Mouse (Mus musculus) liver, embryonic 11.5 days (tissue): ENCODE data around the gene Lrp8. TPM values are rescaled to one million over a fixed set of nuclear protein-coding genes. Genes with fewer than 3 reads are reported as not detected.

Experiments
- ATAC-seq: fragments of 200-750 bp; cut with Nextera tagmentation; replicated peaks from 2 replicates; pipeline ENCODE4 v1.8.0; 2017; ENCODE audit warnings: moderate number of reproducible peaks, mild to moderate bottlenecking, moderate TSS enrichment, moderate library complexity; ENCODE audit not compliant: low FRiP score
- DNase-seq: peaks from one replicate; pipeline ENCODE4 v3.0.0-alpha.2; 2017; ENCODE audit warnings: low spot score
- H3K27ac ChIP-seq: fragments of 300-500 bp; sonication (generic); 2 replicates; pipeline ENCODE4 v1.5.1; 2014; ENCODE audit warnings: mild to moderate bottlenecking, low read depth, low read length, control low read depth
- H3K27me3 ChIP-seq: fragments of 300-500 bp; sonication (generic); replicated peaks from 2 replicates; pipeline ENCODE4 v1.6.1; 2014; ENCODE audit warnings: low read length, mixed read lengths; ENCODE audit not compliant: control insufficient read depth, insufficient read depth
- H3K36me3 ChIP-seq: fragments of 300-500 bp; sonication (generic); 2 replicates; pipeline ENCODE4 v1.6.1; 2014; ENCODE audit warnings: mild to moderate bottlenecking, low read length, moderate library complexity, mixed read lengths; ENCODE audit not compliant: control insufficient read depth, insufficient read depth
- H3K4me1 ChIP-seq: fragments of 300-500 bp; sonication (generic); replicated peaks from 2 replicates; pipeline ENCODE4 v1.6.1; 2014; ENCODE audit warnings: low read length, mixed read lengths; ENCODE audit not compliant: control insufficient read depth, insufficient read depth
- H3K4me2 ChIP-seq: fragments of 300-500 bp; sonication (generic); 2 replicates; pipeline ENCODE4 v1.6.1; 2014; ENCODE audit warnings: mild to moderate bottlenecking, control low read depth, moderate library complexity
- H3K4me3 ChIP-seq: fragments of 300-500 bp; sonication (generic); 2 replicates; pipeline ENCODE4 v1.5.1; 2014; ENCODE audit warnings: low read depth, low read length, control low read depth
- H3K9ac ChIP-seq: fragments of 300-500 bp; sonication (generic); 2 replicates; pipeline ENCODE4 v1.6.1; 2014; ENCODE audit warnings: low read depth, low read length, control low read depth
- H3K9me3 ChIP-seq: fragments of 300-500 bp; sonication (generic); 2 replicates; pipeline ENCODE4 v1.6.1; 2016; ENCODE audit warnings: low read length, inconsistent platforms, mixed read lengths; ENCODE audit not compliant: control insufficient read depth
- WGBS: fragments of 180-500 bp; shearing (Covaris S2); extraction: QIAGEN DNeasy Blood & Tissue Kit; methylation state at CpG from one replicate; pipeline ENCODE4 v1.1.7; 2014; 5-methylcytosine and 5-hydroxymethylcytosine counted together
- polyA plus RNA-seq: library from polyadenylated mRNA; unstranded; fragments of >200 nt; fragmentation: Nextera tagmentation; extraction: Ambion mirVana; gene quantifications from 2 replicates; pipeline ENCODE4 v1.2.1, GENCODE M21; 2014

Gene Lrp8
- polyA plus RNA-seq, 1 experiment from 2014 or later, result 5.3 TPM

DNA sequence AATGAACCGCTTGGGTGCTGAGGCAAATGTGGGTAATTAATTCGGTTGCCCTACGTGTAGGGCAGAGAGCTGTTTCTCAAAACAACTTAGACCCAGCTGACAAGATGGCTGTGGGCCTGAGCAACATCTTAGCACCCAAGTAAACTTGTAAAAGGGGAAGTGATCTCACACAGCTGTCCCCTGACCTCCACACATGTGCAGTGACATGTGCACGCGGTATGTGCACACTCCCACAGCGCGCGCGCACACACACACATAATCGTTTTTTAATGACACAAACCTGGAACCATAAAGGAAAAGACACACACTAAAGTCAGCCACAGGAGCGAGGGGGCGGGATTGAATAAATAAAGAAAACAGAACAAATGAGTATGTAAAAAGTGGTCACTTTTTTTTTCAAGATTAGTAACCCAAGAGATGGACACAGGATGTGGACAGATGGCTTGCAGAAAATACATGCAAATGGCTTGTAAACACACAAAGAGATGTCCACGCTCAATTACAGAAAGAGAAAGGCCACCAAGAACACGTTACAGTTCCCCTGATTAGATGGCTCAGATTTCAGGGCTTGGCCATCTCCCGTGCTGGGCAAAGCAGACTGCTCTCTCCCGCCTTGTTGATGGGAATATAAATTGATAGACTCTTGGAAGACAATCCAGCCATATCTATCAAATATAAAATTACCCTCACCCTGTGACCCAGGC, 29.8 kb upstream of the Lrp8 start:
- no peak overlapping the region for H3K4me3 ChIP-seq
- peaks cover 10% of the 10 kb centered on the region; the same call in 1 of the 2 replicates for H3K4me1 ChIP-seq
- WGBS, result 83% methylated on average over 16 of the region's 16 CpGs
- H3K36me3 ChIP-seq, result no peaks in the 10 kb centered on the region
- no peak for ATAC-seq
- H3K9ac ChIP-seq, result no peak overlapping the region
- H3K27me3 ChIP-seq, result 0 out of 2 replicates have a peak, but pooled peaks cover 3% of the 10 kb centered on the region
- H3K4me2 ChIP-seq, result no peak overlapping the region
- H3K9me3 ChIP-seq, result no peaks in the 10 kb centered on the region
- no peak overlapping the region for H3K27ac ChIP-seq
- no peak for DNase-seq

DNA sequence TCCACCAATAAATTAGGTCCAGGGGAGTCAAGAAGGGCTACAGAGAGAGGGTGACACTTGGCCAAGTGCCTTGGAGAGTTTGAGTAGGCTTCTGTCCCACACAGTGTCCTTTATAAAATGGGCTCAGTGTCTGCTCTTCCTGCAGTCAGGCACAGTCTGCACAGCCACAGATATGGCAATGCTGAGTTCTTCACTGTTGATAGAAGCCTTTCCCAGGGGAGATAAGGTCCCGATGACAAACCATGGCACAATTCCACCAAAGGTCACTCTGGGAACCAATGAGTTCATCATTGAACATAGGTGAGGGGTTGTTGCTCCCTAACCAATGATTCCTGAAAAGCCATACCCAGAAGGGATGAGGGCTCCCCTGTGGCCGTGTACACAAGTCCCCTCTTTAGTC, 27.2 kb upstream of the Lrp8 start:
- H3K9ac ChIP-seq, result no peak overlapping the region
- no peaks in the 10 kb centered on the region for H3K9me3 ChIP-seq
- H3K36me3 ChIP-seq, result no peaks in the 10 kb centered on the region
- no peak overlapping the region for H3K4me2 ChIP-seq
- WGBS, result 46% methylated on average over 2 of the region's 2 CpGs
- DNase-seq (no peak), ATAC-seq (no peak)
- no peak overlapping the region for H3K27ac ChIP-seq
- peaks cover 10% of the 10 kb centered on the region; the same call in 1 of the 2 replicates for H3K4me1 ChIP-seq
- H3K27me3 ChIP-seq, result no peaks in the 10 kb centered on the region
- no peak overlapping the region for H3K4me3 ChIP-seq

DNA sequence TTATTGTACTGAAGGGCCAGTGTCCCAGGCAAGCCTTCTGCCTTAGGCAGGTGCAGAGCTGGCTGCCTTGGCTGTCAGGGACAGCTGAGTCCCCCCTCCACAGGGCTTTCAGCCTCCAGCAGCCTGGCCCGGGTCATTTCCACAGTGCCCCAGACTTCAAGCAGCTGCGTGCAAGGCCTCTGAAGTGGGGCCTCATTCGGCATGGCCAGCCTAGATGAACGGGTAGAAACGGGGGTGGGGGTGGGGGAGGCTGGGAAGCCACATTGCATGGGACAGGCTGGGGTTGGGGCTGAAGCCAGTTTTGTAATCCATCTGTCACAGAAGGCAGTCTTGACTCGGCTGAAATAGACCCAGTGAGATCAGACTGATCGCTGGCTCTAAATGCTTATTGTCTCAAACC, 26.4 kb upstream of the Lrp8 start:
- WGBS, result 43% methylated on average over 7 of the region's 7 CpGs
- Histone ChIP-seq H3K27me3 (no peaks in the 10 kb centered on the region), H3K4me3 (no peak overlapping the region), H3K9ac (no peak overlapping the region), H3K9me3 (no peaks in the 10 kb centered on the region), H3K4me1 (peaks cover 10% of the 10 kb centered on the region; the same call in 1 of the 2 replicates), H3K4me2 (no peak overlapping the region), H3K27ac (no peak overlapping the region), H3K36me3 (no peaks in the 10 kb centered on the region)
- DNase-seq (no peak), ATAC-seq (no peak)

DNA sequence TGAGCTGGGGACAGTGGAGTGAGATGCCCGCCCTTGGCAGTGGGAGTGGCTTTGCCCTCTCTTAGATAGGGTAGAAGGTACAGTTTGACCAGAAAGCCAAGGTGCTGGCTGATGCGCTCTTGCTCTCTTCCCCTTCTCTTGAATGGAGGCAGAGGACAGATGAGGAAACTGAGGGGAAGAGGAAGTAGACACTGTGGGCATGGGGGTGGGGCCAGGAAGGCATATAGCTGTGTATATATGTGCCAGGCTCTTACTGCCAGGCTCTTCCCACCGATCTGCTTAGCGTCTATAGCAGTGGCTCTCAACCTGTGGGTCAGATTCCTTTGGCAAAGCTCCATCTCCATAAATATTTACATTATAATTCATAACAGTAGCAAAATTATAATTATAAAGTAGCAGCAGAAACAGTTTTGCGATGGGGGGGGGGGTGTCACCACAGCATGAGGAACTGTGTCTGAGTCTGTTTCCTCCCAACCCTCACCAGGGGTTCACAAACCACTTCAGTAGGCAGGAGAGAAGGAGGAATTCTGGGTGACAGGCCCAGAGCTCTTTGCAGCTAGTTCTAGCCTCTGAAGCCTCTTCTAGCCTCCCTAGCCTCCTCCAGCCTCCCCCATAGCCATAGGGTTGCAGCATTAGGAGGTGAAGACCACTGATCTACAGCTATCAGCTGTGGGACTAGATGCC, 24.9 kb upstream of the Lrp8 start:
- Histone ChIP-seq H3K9ac (no peak overlapping the region), H3K4me3 (no peak overlapping the region), H3K36me3 (no peaks in the 10 kb centered on the region), H3K4me1 (peaks cover 10% of the 10 kb centered on the region; the same call in 1 of the 2 replicates), H3K4me2 (no peak overlapping the region), H3K9me3 (no peaks in the 10 kb centered on the region), H3K27me3 (no peaks in the 10 kb centered on the region), H3K27ac (no peak overlapping the region)
- ATAC-seq (no peak), DNase-seq (no peak)
- 67% methylated on average over 5 of the region's 5 CpGs for WGBS

DNA sequence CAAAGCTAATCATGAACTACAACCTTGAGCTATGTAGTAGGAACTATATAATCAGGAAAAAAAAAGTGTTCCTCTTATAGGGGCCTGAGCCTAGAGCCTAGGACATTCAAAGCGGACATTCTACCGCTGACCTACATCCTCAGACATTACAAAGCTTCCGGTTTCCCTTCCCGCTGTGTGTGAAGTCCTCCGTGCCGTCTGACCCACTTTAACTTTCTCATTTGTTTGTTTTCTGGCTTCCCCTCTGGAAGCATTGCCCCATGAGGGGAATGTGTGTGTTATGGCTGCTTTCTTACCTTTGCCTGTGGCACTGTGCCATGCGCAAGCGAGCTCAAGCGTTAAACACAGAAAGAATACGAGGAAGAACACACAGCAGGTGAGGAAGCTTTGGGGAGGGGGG, 18.5 kb upstream of the Lrp8 start:
- 76% methylated on average over 10 of the region's 10 CpGs for WGBS
- H3K4me3 ChIP-seq, result no peak overlapping the region
- DNase-seq (no peak), ATAC-seq (no peak)
- no peak overlapping the region for H3K9ac ChIP-seq
- H3K9me3 ChIP-seq, result no peaks in the 10 kb centered on the region
- H3K36me3 ChIP-seq, result no peaks in the 10 kb centered on the region
- no peak overlapping the region for H3K4me2 ChIP-seq
- no peaks in the 10 kb centered on the region for H3K27me3 ChIP-seq
- H3K27ac ChIP-seq, result no peak overlapping the region
- H3K4me1 ChIP-seq, result no peaks in the 10 kb centered on the region

DNA sequence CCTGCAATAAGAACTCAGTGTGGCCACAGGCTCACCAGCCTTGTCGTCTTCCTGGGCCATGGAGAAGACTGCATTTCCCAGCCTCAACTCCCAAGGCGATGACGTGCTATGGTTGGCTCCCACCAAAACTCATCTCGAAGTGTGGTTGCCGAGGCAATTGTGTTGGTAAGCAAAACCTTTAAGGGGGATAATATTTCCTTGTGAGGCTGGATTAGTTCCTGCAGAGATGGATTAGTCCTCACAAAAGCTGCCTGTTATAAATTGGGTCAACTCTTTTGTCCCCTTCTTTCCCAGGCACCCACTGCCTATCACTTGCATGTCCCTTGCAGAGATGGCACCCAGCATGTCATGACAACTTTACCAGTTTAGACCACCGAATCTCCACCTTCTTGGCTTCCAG, 13.2 kb upstream of the Lrp8 start:
- Histone ChIP-seq H3K4me3 (no peak overlapping the region), H3K9me3 (no peaks in the 10 kb centered on the region), H3K4me1 (no peaks in the 10 kb centered on the region), H3K9ac (no peak overlapping the region), H3K27me3 (no peaks in the 10 kb centered on the region), H3K4me2 (no peak overlapping the region), H3K27ac (no peak overlapping the region), H3K36me3 (no peaks in the 10 kb centered on the region)
- ATAC-seq, result no peak
- no peak for DNase-seq
- 87% methylated on average over 6 of the region's 6 CpGs for WGBS

DNA sequence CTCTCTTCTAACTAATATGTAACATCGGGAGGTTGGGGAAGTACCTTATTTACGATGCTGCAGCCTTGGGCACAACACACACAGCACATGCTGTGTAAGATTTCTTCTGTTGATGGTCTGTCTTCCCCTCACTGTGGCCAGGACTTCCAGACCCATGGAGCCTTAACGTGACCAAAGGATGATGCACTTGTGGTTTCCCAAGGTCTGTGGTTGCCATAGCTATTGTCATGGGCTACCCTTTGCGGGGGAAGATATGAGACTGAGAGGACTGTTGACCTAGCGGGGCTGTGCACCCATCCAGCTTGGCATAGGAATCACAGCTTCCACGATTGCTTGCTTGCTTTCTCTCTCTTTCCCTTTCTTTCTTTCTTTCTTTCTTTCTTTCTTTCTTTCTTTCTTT, 1.3 kb upstream of the Lrp8 start:
- no peak for DNase-seq
- Histone ChIP-seq H3K27ac (no peak overlapping the region), H3K9me3 (no peaks in the 10 kb centered on the region), H3K36me3 (no peaks in the 10 kb centered on the region), H3K27me3 (peaks cover 17% of the 10 kb centered on the region; the same call in 1 of the 2 replicates), H3K9ac (no peak overlapping the region), H3K4me1 (peaks cover 19% of the 10 kb centered on the region), H3K4me3 (no peak overlapping the region), H3K4me2 (no peak overlapping the region)
- ATAC-seq, result no peak
- 57% methylated on average over 6 of the region's 6 CpGs for WGBS

DNA sequence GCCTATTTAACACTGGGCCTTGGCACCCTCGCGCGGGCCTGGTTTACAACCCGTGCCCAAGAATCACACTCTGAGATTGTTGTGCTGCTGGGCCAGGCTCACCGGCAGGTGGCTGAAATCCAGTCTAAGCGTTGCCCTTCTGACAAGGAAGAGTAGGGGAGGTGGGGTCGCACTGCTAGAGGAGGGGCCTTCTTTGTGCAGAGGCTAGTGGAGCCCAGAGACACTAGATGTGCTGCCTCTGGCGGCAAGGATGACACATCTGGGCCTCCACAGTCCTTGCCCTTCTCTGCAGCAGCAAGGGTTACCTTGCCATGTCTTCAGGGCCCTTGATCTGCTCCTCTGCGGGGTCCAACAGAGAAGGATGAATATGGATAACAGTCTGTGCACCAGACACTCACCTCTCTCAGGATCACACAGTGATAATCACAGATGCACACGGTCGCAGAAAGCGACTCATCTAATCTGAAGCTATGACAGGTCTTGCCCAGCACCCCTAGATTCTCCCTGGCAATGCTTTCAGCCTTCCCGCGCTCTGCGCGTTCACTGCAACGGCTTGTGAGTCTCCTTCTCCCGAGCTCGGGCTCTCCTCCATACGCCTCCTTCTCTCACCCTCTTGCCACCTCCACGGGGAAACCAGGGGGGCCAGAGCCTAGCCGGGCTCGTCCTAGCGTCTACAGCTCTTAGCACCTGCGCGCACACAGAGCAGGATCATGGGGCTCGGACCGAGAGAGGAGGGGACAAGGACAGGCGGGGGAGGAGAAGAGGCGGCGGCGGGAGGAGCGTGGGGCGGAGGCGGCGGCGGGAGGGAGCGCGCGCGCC, 486 bp upstream of the Lrp8 start:
- Histone ChIP-seq H3K9ac (peak overlapping the region; percentile 78), H3K36me3 (no peaks in the 10 kb centered on the region), H3K27ac (no peak overlapping the region; the same call in 1 of the 2 replicates), H3K4me1 (peaks cover 19% of the 10 kb centered on the region), H3K27me3 (peaks cover 16% of the 10 kb centered on the region; the same call in 1 of the 2 replicates), H3K9me3 (no peaks in the 10 kb centered on the region), H3K4me2 (peak overlapping the region; percentile 100), H3K4me3 (peak overlapping the region; percentile 72)
- DNase-seq (peak; percentile 83), ATAC-seq (peak; percentile 48)
- 3% methylated on average over 38 of the region's 41 CpGs for WGBS
